Mouse (Mus musculus): ENCODE results near the gene Kif6.

DNA sequence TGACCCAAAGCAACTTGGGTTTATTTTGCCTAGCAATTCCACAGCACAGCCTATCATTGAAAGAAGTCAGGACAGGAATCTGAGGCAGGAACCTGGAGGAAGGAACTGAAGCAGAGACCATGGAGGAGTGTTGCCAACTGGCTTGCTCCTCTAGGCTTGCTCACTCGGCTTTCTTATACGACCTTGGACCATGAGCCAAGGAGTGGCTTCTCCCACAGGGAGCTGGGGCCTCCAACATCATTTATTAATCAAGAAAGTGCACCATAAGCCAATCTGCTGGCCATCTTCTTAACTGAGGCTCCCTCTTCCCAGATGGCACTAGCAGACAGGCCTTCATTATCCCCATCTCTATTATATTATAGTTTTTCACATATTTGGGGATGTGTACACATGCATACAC lies 119.8 kb downstream of the Kif6 start:
- no peak for TF ChIP-seq CTCF (IDR thresholded peaks at IDR 0.05; ENCODE audit: borderline replicate concordance, extremely low read depth, insufficient read depth, insufficient read length)
- TF ChIP-seq POLR2A (IDR thresholded peaks at IDR 0.05; ENCODE audit: borderline replicate concordance, extremely low read depth, insufficient read depth, insufficient read length, poor library complexity, severe bottlenecking), result no peak
